Mouse (Mus musculus): ENCODE results near the gene Rbm47. TPM values are rescaled to one million over a fixed set of nuclear protein-coding genes. Genes with fewer than 3 reads are reported as not detected.

Gene Rbm47
- 0.75 and 0.89 TPM in 2 replicates for polyA plus RNA-seq (2014; fragmentation: Nextera tagmentation; extraction: Ambion mirVana)

DNA sequence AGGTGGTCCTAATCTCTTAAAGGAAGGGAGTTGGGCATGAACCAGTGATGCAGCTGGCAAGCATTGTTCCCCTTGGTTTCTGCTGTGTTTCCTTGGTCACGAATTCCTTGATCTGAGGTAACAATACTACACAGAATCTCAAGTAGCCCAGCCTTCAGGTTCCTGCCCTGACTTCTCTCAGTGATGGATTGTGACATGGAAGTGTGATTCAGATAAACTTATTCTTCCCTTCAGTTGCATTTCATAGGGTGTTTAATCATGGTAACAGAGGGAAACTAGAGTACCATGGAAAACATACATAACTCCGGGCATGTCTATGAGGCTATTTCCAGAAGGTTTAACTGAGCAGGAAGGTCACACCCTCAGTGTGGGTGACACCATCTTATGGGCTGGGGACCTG, at the start of gene Rbm47:
Rbm47 (minus strand) TSS at position 101 of the 400 bp plus-strand sequence.
- Histone ChIP-seq H3K27ac (replicated peaks; ENCODE audit: low read depth, low read length) (no peak within 1 kb of the TSS), H3K4me2 (ENCODE audit: low read depth, severe bottlenecking) (no peak within 1 kb of the TSS), H3K4me3 (ENCODE audit: low read depth, low read length) (no peak within 1 kb of the TSS), H3K36me3 (ENCODE audit: control insufficient read depth, insufficient read depth, low read length) (no peaks in the 10 kb centered on the region), H3K9me3 (ENCODE audit: control insufficient read depth, low read length) (no peaks in the 10 kb centered on the region), H3K4me1 (ENCODE audit: control insufficient read depth, insufficient read depth, low read length) (no peaks in the 10 kb centered on the region), H3K9ac (ENCODE audit: low read length) (no peak within 1 kb of the TSS), H3K27me3 (ENCODE audit: control insufficient read depth, insufficient read depth, low read length) (no peaks in the 10 kb centered on the region)
- no peak for DNase-seq (ENCODE audit: low spot score)
- ATAC-seq (ENCODE audit: insufficient number of reproducible peaks, low FRiP score, low TSS enrichment, low read depth), result no peak
- 92% methylated on average over 2 of the region's 2 CpGs for WGBS

DNA sequence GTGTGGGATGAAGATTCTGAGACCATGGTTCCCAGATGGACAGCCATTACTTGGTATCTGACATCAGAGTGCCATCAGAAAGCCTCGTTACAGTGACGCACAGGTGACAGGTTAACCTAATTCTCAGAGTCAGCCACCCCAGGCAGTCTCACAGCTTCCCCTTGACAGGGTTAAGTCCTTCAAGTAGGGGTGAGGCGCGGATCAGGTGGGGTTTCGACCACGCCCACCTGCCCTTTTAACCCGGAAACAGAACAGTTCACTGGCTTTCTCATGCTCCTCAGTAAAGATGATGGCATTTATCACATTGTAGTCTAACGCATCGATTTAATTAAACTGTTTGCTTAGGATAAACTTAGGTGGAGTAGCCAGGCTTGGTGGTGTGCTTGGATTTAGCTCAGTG, 47.7 kb upstream of the Rbm47 start:
- H3K4me2 ChIP-seq (ENCODE audit: low read depth, severe bottlenecking), result no peak overlapping the region

DNA sequence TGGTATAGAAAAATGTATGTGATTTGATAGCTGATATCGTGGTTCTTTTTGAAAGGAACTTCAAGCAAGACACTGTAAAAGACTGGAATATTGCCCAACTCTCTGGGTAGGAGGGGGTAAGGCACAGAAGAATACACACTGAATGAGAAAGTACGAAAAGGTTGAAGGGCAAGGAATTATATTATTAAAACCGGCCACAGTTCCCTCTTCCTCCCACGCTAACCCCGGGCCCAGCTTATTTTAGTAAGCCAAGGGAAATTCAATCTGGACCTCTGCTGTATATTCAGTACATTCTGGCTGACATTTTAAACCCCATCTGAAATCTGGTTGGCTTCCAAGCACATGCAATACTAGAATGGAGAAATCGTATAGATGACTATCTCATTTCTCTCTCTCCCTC, 46.8 kb upstream of the Rbm47 start:
- DNase-seq (ENCODE audit: low spot score), result no peak
- no peak overlapping the region for H3K4me2 ChIP-seq (ENCODE audit: low read depth, severe bottlenecking)

More for the DNA sequence above, 47.7 kb upstream of the Rbm47 start:
- H3K4me1 ChIP-seq (ENCODE audit: control insufficient read depth, insufficient read depth, low read length), result no peaks in the 10 kb centered on the region
- no peaks in the 10 kb centered on the region for H3K36me3 ChIP-seq (ENCODE audit: control insufficient read depth, insufficient read depth, low read length)
- ATAC-seq (ENCODE audit: insufficient number of reproducible peaks, low FRiP score, low TSS enrichment, low read depth) (no peak), DNase-seq (ENCODE audit: low spot score) (no peak)
- H3K27ac ChIP-seq (replicated peaks; ENCODE audit: low read depth, low read length), result no peak overlapping the region
- no peaks in the 10 kb centered on the region for H3K9me3 ChIP-seq (ENCODE audit: control insufficient read depth, low read length)
- no peaks in the 10 kb centered on the region for H3K27me3 ChIP-seq (ENCODE audit: control insufficient read depth, insufficient read depth, low read length)
- no peak overlapping the region for H3K9ac ChIP-seq (ENCODE audit: low read length)
- H3K4me3 ChIP-seq (ENCODE audit: low read depth, low read length), result no peak overlapping the region
- 77% methylated on average over 9 of the region's 9 CpGs for WGBS

GRCm38 (mm10) chr5:66215569-66216277, 42.8 kb upstream of the Rbm47 start:
- Histone ChIP-seq H3K4me1 (ENCODE audit: control insufficient read depth, insufficient read depth, low read length) (no peaks in the 10 kb centered on the region), H3K4me3 (ENCODE audit: low read depth, low read length) (no peak overlapping the region), H3K9ac (ENCODE audit: low read length) (no peak overlapping the region), H3K4me2 (ENCODE audit: low read depth, severe bottlenecking) (no peak overlapping the region), H3K27me3 (ENCODE audit: control insufficient read depth, insufficient read depth, low read length) (no peaks in the 10 kb centered on the region), H3K27ac (replicated peaks; ENCODE audit: low read depth, low read length) (no peak overlapping the region), H3K9me3 (ENCODE audit: control insufficient read depth, low read length) (no peaks in the 10 kb centered on the region), H3K36me3 (ENCODE audit: control insufficient read depth, insufficient read depth, low read length) (no peaks in the 10 kb centered on the region)
- DNase-seq (ENCODE audit: low spot score) (no peak), ATAC-seq (ENCODE audit: insufficient number of reproducible peaks, low FRiP score, low TSS enrichment, low read depth) (no peak)
- WGBS, result 52% methylated on average over 10 of the region's 10 CpGs

More for the DNA sequence above, 46.8 kb upstream of the Rbm47 start:
- no peaks in the 10 kb centered on the region for H3K36me3 ChIP-seq (ENCODE audit: control insufficient read depth, insufficient read depth, low read length)
- H3K4me1 ChIP-seq (ENCODE audit: control insufficient read depth, insufficient read depth, low read length), result no peaks in the 10 kb centered on the region
- H3K4me3 ChIP-seq (ENCODE audit: low read depth, low read length), result no peak overlapping the region
- ATAC-seq (ENCODE audit: insufficient number of reproducible peaks, low FRiP score, low TSS enrichment, low read depth), result no peak
- H3K9me3 ChIP-seq (ENCODE audit: control insufficient read depth, low read length), result no peaks in the 10 kb centered on the region
- WGBS, result 81% methylated on average over 6 of the region's 6 CpGs
- no peak overlapping the region for H3K27ac ChIP-seq (replicated peaks; ENCODE audit: low read depth, low read length)
- H3K9ac ChIP-seq (ENCODE audit: low read length), result no peak overlapping the region
- no peaks in the 10 kb centered on the region for H3K27me3 ChIP-seq (ENCODE audit: control insufficient read depth, insufficient read depth, low read length)

DNA sequence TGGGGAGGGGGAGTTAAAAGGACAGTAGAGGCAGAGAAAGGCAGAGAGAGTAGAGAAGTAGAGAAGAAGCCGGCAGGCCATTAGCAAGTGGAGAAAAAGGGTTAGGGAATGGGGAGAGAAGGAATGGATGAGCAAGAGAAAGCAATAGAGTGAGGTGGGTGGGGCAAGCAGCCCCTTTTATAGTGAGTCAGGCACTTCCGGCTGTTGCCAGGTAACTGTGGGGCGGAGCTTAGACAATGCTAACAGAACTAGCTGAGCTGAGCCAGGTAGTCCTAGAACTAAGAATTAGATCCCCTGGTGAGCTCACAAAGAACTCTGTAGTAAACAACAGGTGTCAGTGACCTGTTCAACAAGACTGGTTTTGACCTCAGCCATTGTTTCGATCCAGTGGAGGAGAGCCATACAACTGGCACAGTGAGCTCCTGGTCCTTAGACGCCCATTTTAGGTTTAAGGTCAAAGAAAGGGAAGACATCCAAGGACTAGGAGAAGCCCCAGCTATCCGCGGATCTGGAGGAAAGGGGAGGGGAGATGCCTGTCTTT, 41.5 kb upstream of the Rbm47 start:
- H3K27me3 ChIP-seq (ENCODE audit: control insufficient read depth, insufficient read depth, low read length), result no peaks in the 10 kb centered on the region
- ATAC-seq (ENCODE audit: insufficient number of reproducible peaks, low FRiP score, low TSS enrichment, low read depth), result no peak
- no peak for DNase-seq (ENCODE audit: low spot score)
- H3K9me3 ChIP-seq (ENCODE audit: control insufficient read depth, low read length), result no peaks in the 10 kb centered on the region
- 70% methylated on average over 7 of the region's 7 CpGs for WGBS
- no peak overlapping the region for H3K4me2 ChIP-seq (ENCODE audit: low read depth, severe bottlenecking)
- no peaks in the 10 kb centered on the region for H3K4me1 ChIP-seq (ENCODE audit: control insufficient read depth, insufficient read depth, low read length)
- H3K4me3 ChIP-seq (ENCODE audit: low read depth, low read length), result no peak overlapping the region
- no peaks in the 10 kb centered on the region for H3K36me3 ChIP-seq (ENCODE audit: control insufficient read depth, insufficient read depth, low read length)
- no peak overlapping the region for H3K9ac ChIP-seq (ENCODE audit: low read length)
- H3K27ac ChIP-seq (replicated peaks; ENCODE audit: low read depth, low read length), result no peak overlapping the region

- 86% methylated on average over 5 of the region's 5 CpGs for WGBS
- H3K9ac ChIP-seq (ENCODE audit: low read length), result no peak overlapping the region
- H3K27ac ChIP-seq (replicated peaks; ENCODE audit: low read depth, low read length), result no peak overlapping the region
- DNase-seq (ENCODE audit: low spot score) (no peak), ATAC-seq (ENCODE audit: insufficient number of reproducible peaks, low FRiP score, low TSS enrichment, low read depth) (no peak)
- H3K4me1 ChIP-seq (ENCODE audit: control insufficient read depth, insufficient read depth, low read length), result no peaks in the 10 kb centered on the region
- no peaks in the 10 kb centered on the region for H3K9me3 ChIP-seq (ENCODE audit: control insufficient read depth, low read length)
- no peaks in the 10 kb centered on the region for H3K36me3 ChIP-seq (ENCODE audit: control insufficient read depth, insufficient read depth, low read length)
- H3K4me3 ChIP-seq (ENCODE audit: low read depth, low read length), result no peak overlapping the region
- no peaks in the 10 kb centered on the region for H3K27me3 ChIP-seq (ENCODE audit: control insufficient read depth, insufficient read depth, low read length)
- no peak overlapping the region for H3K4me2 ChIP-seq (ENCODE audit: low read depth, severe bottlenecking)
These were observed 36.7 kb upstream of the Rbm47 start for GRCm38 (mm10) chr5:66209532-66210176.

GRCm38 (mm10) chr5:66204966-66205365, 32.0 kb upstream of the Rbm47 start:
- ATAC-seq (ENCODE audit: insufficient number of reproducible peaks, low FRiP score, low TSS enrichment, low read depth) (no peak), DNase-seq (ENCODE audit: low spot score) (no peak)
- WGBS, result 90% methylated on average over 4 of the region's 4 CpGs
- Histone ChIP-seq H3K4me3 (ENCODE audit: low read depth, low read length) (no peak overlapping the region), H3K9me3 (ENCODE audit: control insufficient read depth, low read length) (no peaks in the 10 kb centered on the region), H3K4me2 (ENCODE audit: low read depth, severe bottlenecking) (no peak overlapping the region), H3K27ac (replicated peaks; ENCODE audit: low read depth, low read length) (no peak overlapping the region), H3K4me1 (ENCODE audit: control insufficient read depth, insufficient read depth, low read length) (no peaks in the 10 kb centered on the region), H3K36me3 (ENCODE audit: control insufficient read depth, insufficient read depth, low read length) (no peaks in the 10 kb centered on the region), H3K9ac (ENCODE audit: low read length) (no peak overlapping the region), H3K27me3 (ENCODE audit: control insufficient read depth, insufficient read depth, low read length) (no peaks in the 10 kb centered on the region)

GRCm38 (mm10) chr5:66203424-66203823, 30.5 kb upstream of the Rbm47 start:
- no peak overlapping the region for H3K9ac ChIP-seq (ENCODE audit: low read length)
- H3K4me3 ChIP-seq (ENCODE audit: low read depth, low read length), result no peak overlapping the region
- DNase-seq (ENCODE audit: low spot score), result no peak
- no peak overlapping the region for H3K4me2 ChIP-seq (ENCODE audit: low read depth, severe bottlenecking)
- H3K9me3 ChIP-seq (ENCODE audit: control insufficient read depth, low read length), result no peaks in the 10 kb centered on the region
- H3K27ac ChIP-seq (replicated peaks; ENCODE audit: low read depth, low read length), result no peak overlapping the region
- WGBS, result 89% methylated on average over 1 of the region's 1 CpGs
- ATAC-seq (ENCODE audit: insufficient number of reproducible peaks, low FRiP score, low TSS enrichment, low read depth), result no peak
- no peaks in the 10 kb centered on the region for H3K36me3 ChIP-seq (ENCODE audit: control insufficient read depth, insufficient read depth, low read length)
- H3K4me1 ChIP-seq (ENCODE audit: control insufficient read depth, insufficient read depth, low read length), result no peaks in the 10 kb centered on the region
- no peaks in the 10 kb centered on the region for H3K27me3 ChIP-seq (ENCODE audit: control insufficient read depth, insufficient read depth, low read length)

Measured in limb, embryonic 11.5 days (tissue).